Mouse (Mus musculus) right cerebral cortex, postnatal 25 days (tissue): ENCODE data around the gene Galns.
"Not testable (repeated sequence)": the region's sequence is repeated elsewhere in the genome, so short reads cannot be mapped to it uniquely, and the experiment has no call there.

ENCODE experiments used
- DNase-seq: peaks from one replicate; pipeline ENCODE4 v3.0.0; 2022

Gene Galns

DNA sequence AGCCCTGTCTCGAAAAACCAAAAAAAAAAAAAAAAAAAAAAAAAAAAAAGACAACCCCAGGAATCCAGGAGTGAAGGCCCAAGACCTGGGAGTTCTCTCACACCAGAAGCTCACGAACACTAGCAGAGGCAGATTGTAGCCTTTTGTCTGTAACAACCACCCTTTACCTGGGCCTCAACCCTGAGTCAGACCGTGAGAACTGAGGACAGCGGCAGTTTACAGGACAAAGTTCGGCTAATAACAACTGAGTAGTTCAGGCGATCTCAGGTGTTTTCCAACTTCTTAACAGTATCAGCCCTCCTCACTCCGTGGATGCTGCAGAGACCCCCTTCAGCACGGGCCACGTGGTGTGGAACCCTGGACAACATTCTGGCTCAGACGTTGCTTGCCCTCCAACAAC lies 24.5 kb downstream of the Galns start:
- no peak for DNase-seq

DNA sequence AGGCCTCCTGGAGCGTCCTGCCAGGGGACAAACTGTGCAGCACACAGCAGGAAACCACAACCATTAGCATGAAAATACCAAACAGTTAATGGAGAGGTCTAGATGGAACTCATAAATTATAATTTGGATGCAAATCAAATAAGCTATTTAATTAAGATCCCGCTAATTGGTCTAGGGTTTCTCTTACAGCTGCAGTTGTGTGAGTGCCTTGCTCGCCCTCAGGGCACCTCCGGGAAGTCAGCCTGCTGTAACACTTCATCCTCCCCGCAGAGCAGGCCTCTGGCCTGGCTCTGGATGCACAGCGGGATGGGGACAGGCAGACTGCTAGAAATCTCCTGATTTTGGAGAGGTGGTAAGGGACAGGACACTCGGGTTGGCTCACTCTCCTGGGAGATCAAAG lies 25.1 kb downstream of the Galns start:
- DNase-seq, result no peak

DNA sequence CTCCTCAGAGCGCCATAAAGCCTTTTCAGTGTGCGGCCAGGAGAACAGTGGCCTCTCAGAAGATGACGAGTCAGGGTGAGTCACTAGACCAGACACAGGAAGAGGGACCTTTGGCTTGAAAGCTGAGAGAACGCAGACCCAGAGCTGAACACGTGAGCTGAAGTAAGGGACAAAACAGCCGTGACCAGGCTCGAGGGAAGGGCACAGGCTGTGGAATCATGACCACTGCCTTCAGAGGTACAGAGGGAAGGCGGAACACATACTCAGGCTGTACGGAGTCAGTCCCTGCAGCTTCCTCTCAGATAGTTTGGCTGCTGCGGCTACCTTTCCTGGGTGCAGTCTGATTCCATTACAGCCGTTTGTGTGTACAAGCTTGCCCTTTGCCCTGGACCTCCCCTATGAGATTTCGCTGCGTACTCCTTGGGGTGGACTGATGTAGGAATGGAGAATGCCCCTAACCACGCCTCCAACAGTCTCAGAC lies 25.8 kb downstream of the Galns start:
- no peak for DNase-seq

DNA sequence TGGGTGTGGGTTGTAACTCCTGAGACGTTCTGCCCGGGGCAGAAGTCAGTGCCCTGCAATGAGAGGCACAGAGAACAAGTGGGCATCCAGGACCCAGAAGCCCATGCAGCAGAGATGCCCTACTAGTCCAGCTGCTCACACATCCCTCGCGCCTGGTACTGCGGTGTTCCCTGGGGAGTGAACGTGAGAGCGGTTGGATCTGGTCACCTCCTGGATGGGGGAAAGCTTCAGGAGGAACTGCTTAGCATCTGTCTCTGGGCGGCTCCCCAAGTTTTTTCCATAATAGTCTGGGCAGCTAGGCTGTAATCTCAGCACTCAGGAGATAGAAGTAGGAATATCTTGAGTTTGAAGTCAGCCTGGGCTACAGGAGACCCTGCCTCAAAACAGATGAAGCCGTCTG lies 26.3 kb downstream of the Galns start:
- no peak for DNase-seq

DNA sequence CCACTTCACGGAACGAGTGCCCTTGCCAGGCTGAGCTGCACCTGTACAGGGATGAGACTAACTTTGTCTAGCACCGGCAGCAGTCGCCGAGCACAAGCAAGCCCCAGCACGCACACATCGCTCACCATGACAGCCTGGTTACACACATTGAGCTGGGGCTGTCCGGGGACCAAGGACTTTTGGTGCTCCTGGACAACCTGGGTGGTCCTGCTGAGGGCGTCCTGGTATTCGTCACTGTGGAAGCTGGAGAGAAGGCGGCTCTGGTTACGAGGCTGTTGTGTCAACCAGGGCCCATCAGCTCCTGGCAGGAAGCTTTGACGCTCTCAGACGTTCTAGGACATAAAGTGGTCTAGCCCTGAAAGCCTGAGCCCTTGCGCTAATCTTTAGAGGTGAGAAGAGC lies 30.3 kb downstream of the Galns start:
- no peak for DNase-seq

DNA sequence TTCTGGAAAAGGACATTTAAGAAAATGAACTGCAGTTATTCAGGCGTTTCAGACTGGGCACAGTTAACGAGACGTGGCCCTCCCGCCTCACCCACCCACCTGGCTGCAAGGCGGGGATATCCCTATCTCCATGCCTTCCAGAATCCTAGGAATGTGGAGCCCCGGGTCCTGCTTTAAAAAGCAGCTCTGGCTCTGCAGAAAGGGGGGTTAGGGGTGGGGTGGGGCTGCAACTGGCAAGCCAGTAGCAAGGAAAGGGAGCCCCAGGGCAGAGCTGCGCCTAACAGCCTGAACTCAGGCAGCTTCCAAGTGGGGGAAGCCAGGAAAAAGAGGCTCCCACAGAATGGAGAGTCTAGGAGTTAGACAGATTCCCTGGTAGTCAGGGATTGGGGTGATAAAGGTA lies 32.1 kb downstream of the Galns start:
- DNase-seq, result no peak

DNA sequence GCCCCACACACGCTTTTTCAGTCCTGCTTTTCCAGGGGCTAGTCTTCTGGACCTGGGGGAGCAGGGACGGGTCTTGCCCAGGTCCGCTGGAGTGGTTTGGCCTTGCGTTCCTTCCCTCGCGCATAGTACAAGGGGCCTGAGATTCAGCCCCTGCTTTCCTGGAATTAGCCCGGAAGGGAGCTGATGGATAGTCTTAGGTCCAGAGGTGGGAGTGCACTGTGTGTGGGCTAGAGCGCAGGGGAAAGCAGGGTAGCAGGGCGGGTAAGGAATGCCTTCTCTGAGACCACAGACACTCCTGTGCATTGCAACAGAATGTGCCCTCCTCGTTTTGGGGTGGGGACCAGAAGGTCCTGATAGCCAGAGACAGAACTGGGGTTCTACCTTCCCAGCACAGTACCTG lies 34.1 kb downstream of the Galns start:
- DNase-seq, result no peak

DNA sequence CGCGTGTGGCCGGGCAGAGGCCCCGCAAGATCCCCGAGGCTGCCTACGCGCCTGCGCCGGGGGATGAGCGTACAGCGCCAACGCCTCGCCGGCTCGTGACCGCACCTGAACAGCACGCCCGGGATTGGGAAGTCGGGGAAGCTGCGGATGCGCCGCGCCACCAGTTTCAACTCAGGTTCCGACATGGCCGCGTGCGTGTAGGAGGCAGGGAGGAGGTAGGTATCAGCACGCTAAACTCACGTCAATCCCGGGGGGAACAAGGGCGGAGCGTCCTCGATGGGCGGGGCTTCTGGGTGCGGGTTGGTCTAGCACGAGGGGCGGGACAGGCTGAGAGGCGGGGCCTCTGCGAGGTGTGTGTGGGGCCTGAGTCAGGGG lies 34.6 kb downstream of the Galns start, which contains the start of gene Aprt:
TSS of gene Aprt (minus strand) at position 262 of the 375 bp plus-strand sequence.
- peak; percentile 93 for DNase-seq

DNA sequence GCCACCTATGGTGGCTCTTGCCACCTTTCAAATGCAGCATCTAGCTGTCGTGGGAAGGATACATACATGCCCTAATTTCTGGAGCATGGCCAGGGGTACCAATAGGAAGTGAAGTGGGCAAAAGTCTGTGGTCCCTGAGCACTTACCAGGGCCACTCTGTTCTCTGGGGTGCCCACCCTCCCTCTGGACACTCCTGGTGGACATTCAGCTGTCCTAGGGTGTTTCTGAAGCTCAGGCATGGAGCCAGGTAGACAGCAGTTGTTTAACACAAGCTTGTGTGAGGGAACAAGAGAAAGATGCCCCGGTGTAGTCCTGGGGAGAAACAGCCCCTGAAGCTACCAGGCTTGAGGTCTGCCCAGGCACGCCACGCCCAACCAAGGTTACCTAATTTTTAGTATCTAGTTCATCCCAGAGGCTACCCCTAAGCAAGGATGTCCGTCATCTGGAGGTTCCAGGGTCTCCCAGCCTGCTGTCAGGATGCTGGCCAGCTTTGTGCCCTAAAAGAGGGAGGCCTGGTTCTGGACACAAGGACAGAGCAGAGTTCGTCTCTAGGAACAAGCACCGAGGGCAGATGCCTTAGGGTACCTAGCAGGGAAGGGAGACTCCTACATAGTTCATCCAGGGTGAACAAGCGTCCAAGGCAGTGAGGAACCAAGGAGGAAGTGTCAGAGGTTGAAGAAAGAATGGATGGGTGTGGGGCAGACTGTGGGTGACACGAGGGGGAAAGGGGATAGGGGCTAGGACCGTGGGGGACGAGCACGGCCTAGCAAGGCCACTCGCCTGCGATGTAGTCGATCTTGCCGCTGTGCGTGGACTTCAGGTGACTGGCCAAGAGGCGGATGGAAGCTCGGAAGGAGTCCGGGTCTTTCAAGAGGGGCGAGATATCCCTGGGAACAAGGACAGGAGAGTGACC lies 35.3 kb downstream of the Galns start:
- DNase-seq, result no peak

DNA sequence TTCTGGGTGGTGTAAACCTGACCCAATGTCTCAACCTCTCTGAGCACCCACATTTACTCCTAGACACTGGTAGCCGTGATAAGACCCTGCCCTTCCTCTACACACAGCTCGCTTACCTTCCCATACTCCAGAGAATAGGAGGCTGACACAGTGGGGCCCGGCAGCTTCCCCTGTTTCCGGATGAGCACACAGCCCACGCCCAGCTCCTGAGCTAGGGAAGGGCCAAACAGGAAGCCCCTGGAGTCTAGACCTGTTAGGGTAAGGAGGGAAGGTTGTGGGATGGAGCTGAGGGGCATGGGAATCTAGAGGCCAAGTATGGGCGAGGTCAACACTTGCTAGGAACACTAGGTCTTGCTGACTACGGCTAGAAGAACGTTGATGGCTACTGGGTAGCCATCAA lies 36.0 kb downstream of the Galns start:
- no peak for DNase-seq

DNA sequence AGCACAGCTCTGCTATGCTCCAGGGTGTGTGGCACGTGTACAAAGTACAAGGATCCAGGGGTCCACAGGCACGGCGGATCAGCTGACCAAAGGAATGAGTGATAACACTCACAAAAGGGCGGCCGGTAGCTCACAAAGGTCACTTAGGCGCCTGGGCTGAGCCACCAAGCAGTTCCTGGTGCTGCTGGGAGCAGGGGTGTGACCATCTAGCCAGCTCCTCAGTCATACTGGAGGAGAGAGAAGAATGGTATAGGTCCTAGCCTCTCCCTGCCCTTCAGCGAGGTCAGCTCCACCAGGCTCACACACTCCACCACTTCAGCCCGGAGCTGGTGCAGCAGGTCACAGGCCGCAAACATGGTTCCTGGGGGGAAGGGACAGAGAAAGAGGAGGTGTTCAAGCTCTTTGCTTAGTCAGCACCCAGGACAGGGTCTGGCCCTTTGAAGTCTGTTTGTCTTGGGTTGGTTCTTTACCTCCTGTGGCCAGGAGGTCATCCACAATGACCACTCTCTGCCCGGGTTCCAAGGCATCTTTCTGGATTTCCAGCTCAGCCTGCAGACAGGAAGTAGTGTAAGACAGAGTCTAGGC lies 36.5 kb downstream of the Galns start:
- DNase-seq, result no peak

DNA sequence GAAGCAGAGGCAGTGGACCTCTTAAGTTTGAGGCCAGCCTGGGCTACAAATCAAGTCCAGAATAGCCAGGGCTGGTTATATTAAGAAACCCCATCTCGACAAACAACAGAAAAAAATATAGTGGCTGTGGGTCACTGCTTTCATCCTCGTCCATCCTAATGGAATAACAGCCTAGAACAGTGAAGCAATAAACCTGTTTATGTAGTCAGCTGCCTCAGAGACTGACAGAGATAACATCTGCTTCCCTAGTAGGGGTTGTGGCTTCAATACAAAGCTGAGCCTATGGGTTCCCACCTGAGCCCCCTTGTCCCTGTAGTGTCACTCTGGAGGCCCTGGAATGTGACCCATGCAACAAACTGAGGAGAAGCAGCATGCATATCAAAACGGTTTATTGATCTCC lies 37.0 kb downstream of the Galns start:
- no peak for DNase-seq

DNA sequence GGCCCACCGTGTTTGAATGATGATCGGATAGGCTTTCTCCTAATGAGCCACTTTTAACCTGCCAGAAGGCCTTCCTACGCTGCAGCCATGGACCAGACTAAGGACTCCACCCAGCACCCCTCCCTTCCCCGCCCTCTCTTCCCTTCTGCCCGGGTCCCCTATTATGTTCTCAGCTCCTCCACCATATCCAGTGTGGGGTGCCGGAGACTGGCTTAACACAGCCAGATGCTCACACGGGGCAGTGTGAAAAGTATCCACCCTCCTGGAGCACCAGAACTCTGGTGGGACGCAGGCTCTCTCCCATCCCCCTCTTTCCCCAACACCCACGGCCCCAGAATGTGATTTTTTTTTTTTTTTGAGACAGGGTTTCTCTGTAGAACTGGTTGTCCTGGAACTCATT lies 37.7 kb downstream of the Galns start:
- DNase-seq, result no peak

DNA sequence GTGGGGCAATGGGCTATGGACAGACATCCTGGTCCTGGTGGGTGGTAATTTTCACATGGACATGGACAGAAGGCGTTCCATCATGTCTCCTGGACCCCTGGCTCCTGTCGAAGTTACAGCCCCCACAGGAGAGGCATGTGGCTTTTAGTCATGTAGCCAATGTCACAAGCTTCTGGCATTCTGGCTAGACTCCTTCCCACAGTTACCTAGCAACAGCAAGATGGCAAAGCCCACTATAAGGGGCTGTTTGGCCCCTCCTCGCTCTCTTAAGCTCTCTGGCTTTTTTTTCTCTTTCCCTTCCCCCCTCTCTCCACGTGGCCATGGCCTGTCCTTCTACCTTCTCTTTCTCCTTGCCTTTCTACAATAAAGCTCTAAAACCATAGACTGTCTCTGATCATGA lies 38.1 kb downstream of the Galns start:
- DNase-seq, result not testable (repeated sequence)

DNA sequence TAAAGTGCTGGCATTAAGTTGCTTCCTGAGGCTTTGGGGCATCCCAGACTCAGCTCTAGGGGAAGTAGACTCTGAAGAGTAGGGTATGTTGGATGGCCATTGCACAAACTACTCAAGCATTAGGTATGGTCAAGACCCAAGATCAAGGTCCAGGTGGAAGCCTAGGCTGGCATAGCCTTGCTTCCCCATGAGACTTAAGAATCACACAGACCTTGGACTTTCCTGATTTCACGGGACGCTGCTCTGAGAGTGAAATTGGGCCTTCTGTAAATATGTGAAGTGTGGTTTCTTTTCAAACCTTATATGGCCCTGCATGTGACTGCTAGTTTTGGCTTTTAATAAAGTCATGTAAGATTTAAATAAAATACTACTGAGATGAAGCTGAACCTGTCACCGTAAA lies 38.5 kb downstream of the Galns start:
- DNase-seq, result no peak

DNA sequence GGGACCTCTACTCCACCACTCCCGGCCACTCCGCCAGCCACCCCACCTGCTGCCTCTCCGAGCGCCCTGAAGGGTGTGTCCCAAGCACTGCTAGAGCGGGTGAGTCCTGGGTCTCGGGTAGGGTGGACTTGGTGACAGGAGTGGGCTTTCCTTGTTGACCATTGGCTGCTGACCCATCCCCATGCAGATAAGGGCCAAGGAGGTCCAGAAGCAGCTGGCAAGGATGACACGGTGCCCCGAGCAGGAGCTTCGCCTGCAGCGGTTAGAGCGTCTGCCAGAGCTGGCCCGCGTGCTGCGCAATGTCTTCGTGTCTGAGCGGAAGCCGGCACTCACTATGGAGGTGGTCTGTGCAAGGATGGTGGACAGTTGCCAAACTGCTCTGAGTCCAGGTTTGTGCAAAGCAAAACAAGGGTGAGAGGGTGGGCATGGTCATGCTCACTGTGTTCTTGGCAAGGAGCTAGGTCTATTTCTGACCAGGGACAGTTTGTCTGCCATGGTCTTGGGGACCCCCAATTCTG lies 39.5 kb downstream of the Galns start:
- DNase-seq, result no peak

DNA sequence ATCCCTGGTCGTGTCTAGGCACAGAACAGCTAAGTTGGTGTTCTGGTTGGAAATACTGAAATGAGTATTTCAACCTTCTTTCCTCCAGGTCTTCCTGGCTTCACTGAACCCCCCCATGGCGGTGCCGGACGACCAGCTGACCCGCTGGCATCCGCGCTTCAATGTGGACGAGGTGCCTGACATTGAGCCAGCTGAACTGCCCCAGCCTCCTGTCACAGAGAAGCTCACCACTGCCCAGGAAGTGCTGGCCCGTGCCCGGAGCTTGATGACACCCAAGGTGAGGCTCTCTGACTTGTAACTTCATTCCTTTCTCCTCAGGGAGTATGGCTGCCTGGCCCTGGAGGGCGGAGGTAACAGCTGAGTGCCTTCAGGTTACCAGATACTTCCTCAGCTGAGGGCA lies 40.1 kb downstream of the Galns start:
- DNase-seq, result no peak

DNA sequence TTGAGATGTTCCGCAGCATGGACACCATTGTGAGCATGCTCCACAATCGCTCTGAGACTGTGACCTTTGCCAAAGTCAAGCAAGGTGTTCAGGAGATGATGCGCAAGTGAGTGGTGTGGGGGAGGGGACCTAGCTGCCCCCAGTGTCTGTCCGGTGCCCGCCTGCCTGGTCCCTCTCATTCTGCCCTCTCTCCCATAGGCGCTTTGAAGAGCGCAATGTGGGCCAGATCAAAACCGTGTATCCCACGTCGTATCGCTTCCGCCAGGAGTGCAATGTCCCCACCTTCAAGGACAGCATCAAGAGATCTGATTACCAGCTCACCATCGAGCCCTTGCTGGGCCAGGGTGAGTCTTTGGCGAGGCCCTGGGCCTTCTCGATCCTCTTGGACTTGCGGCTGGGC lies 41.3 kb downstream of the Galns start:
- DNase-seq, result no peak

DNA sequence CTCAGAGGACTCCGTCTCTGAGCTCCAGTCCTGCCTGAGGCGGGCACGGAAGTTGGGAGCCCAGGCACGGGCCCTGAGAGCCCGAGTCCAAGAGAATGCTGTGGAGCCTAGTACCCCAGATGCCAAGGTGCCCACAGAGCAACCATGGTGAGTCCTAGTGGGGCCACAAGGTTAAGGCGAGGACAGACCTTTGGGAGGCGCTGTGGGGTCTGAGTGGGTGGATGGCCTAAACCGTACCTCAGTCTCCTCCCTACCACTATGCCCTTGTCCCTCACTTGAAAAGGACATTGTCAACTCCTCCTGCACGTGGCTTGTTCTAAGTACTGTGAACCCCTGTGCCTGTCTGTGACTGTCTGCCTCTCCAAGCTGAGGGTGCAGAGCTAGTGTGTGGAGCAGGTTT lies 41.9 kb downstream of the Galns start:
- no peak for DNase-seq

DNA sequence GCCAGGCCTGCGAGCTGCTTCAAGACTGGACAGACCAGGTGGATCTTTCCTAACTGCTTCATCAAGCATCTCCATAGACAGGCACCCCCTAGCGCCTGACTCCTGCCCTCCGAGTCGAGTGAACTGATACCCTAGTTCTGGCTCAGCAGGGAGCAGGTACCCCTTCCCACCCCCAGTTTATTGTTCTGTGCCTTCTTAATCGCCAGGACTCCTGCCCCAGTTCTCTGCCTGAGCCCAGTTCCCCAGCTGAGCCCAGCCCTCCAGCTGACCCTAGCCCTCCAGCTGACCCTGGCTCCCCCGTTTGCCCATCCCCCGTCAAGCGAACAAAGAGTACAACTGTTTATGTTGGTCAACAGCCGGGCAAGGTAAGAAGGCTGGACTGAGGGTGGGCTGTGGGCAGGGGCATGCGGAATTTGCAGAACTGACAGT lies 42.4 kb downstream of the Galns start:
- DNase-seq, result no peak

DNA sequence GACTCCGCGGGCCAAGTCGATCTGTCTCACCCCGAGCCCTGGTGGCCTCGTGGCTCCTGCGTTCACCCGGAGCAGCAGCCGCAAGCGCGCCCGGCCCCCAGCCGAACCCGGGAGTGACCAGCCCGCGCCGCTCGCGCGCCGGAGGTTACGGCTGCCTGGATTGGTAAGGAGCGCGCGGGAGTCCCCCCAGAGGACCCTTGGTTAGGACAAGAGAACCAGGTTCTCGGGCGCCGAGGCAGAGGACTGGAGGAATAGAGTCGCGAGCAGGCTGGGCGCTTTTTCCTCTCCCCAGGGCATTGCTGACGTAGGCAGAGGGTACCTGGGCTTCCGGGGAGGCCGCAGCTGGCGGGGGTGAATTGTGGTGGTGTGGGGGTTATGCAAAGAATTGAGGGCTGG lies 43.2 kb downstream of the Galns start:
- DNase-seq, result no peak

DNA sequence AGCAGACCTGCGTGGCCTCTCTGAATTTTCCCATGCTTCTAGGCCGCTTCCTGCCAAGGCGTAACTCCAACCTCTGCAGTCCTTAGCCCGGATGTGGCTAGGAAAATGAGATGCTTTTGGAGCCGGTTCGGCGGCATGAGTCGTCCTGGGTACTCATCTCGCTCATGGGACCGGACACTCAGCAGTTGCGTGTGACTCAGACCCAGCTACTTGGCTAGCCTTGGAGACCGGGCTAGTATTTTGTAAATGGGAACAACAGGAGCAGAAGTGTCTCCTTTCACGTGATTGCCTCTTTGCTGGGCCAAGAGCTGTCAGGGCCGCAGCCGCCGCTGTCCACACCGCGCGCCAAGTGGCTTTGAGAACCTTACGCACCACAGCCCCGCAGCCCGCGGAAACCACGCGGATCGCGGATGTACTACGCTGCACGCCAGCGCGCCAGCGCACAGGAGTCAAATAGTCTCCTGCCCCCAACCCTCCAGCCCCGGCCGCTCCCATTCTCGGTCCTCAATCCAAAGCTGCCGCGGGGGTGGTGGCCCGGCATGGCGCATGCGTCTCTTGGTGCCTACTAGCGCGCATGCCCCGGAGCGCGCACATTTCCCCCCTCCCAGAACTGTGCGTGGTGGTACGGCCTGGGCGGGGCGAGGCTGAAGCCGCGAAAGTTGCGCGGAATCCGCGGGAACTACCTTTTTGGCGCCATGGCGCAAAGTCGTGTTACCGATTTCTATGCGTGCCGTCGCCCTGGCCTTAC lies 43.7 kb downstream of the Galns start, which contains the start of gene Cdt1:
TSS of gene Cdt1 (plus strand) at position 655 of the 748 bp plus-strand sequence.
- DNase-seq, result peak; percentile 96

DNA sequence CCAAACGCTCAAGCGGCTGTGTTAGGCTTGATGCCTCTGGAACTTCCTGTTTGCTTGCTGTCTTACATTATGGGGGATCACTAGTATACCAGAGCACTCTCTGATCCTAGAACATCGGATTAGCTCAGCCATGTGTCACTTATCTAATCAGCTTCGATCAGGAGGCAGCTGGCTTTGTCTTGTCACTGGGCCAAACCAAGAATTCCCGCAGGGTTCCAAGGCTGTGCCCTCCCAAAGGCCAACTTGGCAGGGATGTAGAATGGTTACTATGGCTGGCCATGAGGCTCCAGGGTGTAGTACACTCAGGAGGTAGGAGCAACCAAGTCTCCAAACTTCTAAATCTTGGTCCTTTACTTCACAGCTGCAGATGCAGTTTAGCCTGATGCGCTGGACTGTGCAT lies 44.5 kb downstream of the Galns start:
- no peak for DNase-seq
